Mouse (Mus musculus) liver, embryonic 16.5 days (tissue): ENCODE data around the gene Vmn1r28. TPM values are rescaled to one million over a fixed set of nuclear protein-coding genes. Genes with fewer than 3 reads are reported as not detected.
"Not testable (repeated sequence)": the region's sequence is repeated elsewhere in the genome, so short reads cannot be mapped to it uniquely, and the experiment has no call there.

Source experiments
- ATAC-seq: fragments of 200-750 bp; cut with Nextera tagmentation; 2 replicates; pipeline ENCODE4 v1.8.0; 2017; ENCODE audit warnings: low read depth, mild to moderate bottlenecking, moderate number of reproducible peaks, moderate library complexity
- H3K27ac ChIP-seq: fragments of 300-500 bp; sonication (generic); 2 replicates; pipeline ENCODE4 v1.5.1; 2014; ENCODE audit warnings: mild to moderate bottlenecking, low read length
- H3K27me3 ChIP-seq: fragments of 300-500 bp; sonication (generic); 2 replicates; pipeline ENCODE4 v1.6.1; 2014; ENCODE audit warnings: low read depth, low read length, mixed read lengths; ENCODE audit not compliant: control insufficient read depth, insufficient read depth
- H3K36me3 ChIP-seq: fragments of 300-500 bp; sonication (generic); 2 replicates; pipeline ENCODE4 v1.6.1; 2014; ENCODE audit warnings: mild to moderate bottlenecking; ENCODE audit not compliant: control insufficient read depth, insufficient read depth
- H3K4me1 ChIP-seq: fragments of 300-500 bp; sonication (generic); 2 replicates; pipeline ENCODE4 v1.6.1; 2014; ENCODE audit warnings: low read depth, low read length, mixed read lengths; ENCODE audit not compliant: control insufficient read depth
- H3K4me2 ChIP-seq: fragments of 300-500 bp; sonication (generic); 2 replicates; pipeline ENCODE4 v1.6.1; 2014; ENCODE audit warnings: low read depth, low read length, mixed read lengths
- H3K4me3 ChIP-seq: fragments of 300-500 bp; sonication (generic); 2 replicates; pipeline ENCODE4 v1.5.1; 2014; ENCODE audit warnings: low read depth, mild to moderate bottlenecking, low read length
- H3K9ac ChIP-seq: fragments of 300-500 bp; sonication (generic); 2 replicates; pipeline ENCODE4 v1.6.1; 2014; ENCODE audit warnings: low read depth, low read length
- H3K9me3 ChIP-seq: fragments of 300-500 bp; sonication (generic); replicated peaks from 2 replicates; pipeline ENCODE4 v1.6.1; 2016; ENCODE audit warnings: low read length; ENCODE audit not compliant: control insufficient read depth
- WGBS: fragments of 180-500 bp; shearing (Covaris S2); extraction: QIAGEN DNeasy Blood & Tissue Kit; methylation state at CpG from one replicate; pipeline ENCODE4 v1.1.7; 2014; ENCODE audit not compliant: insufficient replicate concordance; 5-methylcytosine and 5-hydroxymethylcytosine counted together
- polyA plus RNA-seq: library from polyadenylated mRNA; unstranded; fragments of >200 nt; fragmentation: Nextera tagmentation; extraction: Ambion mirVana; gene quantifications from 2 replicates; pipeline ENCODE4 v1.2.1, GENCODE M21; 2015

Gene Vmn1r28
- not detected in 2 replicates for polyA plus RNA-seq

DNA sequence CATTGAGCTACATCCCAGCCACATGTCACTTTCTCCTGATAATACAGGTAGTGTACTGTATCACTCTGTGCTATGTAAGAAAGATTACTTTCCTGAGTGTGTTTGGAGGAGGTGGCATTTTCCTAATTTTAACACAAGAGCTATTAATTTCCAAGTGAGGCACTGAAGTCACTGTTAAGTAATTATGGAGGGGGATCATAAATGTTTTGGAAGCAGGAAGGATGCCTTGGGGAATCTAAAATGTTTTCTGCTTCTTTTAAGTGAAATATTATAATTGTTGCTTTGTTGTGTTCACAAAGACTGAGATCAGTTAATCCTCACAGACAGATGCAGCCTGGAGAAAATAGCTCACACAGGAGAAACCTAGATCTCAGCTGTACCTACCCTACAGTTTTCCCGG is at the start of gene Vmn1r28:
Gene Vmn1r28, plus strand, starts transcription at position 301 of the 400 bp plus-strand sequence.
- WGBS = 60% methylated on average over 1 of the region's 1 CpGs
- Histone ChIP-seq H3K9ac (no peak within 1 kb of the TSS), H3K4me1 (no peaks in the 10 kb centered on the region), H3K9me3 (no peaks in the 10 kb centered on the region), H3K4me2 (no peak within 1 kb of the TSS), H3K27me3 (no peaks in the 10 kb centered on the region), H3K4me3 (no peak within 1 kb of the TSS), H3K36me3 (no peaks in the 10 kb centered on the region), H3K27ac (no peak within 1 kb of the TSS)
- no peak for ATAC-seq

DNA sequence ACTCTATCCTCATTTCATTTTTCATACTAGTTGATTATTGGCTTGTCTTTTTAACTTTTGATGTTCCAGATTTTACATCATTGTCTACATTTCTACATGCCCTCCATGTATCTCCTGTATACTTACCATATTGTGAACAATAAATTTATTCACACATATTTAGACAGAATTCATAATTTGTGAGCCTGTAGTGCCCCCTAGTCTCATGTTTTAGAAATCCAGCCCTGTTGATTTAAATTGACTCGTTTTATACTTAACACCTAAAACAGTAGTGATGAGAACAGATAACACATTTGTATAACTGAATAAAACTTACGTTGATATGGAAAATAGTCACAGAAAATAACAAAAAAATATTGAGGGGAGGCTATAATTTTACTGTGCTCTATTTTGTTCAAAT is 45.7 kb upstream of the Vmn1r28 start:
- Histone ChIP-seq H3K27ac (no peak overlapping the region), H3K4me2 (no peak overlapping the region), H3K9ac (no peak overlapping the region), H3K36me3 (no peaks in the 10 kb centered on the region), H3K27me3 (no peaks in the 10 kb centered on the region), H3K4me3 (no peak overlapping the region), H3K4me1 (no peaks in the 10 kb centered on the region), H3K9me3 (no peaks in the 10 kb centered on the region)
- WGBS = 44% methylated on average over 2 of the region's 2 CpGs
- ATAC-seq = no peak

DNA sequence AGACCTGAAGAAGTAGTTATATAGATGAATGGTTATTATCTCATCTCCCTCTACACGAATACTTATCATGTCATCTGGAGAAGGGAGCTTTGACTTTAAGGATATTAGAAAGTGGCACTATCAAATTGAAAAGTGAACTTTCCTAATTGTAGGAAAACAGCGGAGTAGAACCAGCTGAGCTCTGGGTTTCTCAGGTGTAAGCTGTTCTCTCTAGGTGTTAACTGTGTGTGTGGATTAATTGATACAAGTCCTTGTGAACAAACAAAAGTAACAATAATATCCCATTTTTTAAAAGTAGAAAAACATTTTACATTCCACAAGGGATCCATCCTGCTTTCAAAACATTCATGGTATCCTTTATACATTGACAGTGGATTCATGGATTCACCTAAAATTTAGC is 43.1 kb upstream of the Vmn1r28 start, which contains the start of gene Vmn1r27:
Gene Vmn1r27, minus strand, starts transcription at position 101 of the 400 bp plus-strand sequence.
- Histone ChIP-seq H3K4me3 (no peak within 1 kb of the TSS), H3K9ac (no peak within 1 kb of the TSS), H3K4me1 (no peaks in the 10 kb centered on the region), H3K27me3 (no peaks in the 10 kb centered on the region), H3K27ac (no peak within 1 kb of the TSS), H3K9me3 (no peaks in the 10 kb centered on the region), H3K4me2 (no peak within 1 kb of the TSS), H3K36me3 (no peaks in the 10 kb centered on the region)
- WGBS = 51% methylated on average over 2 of the region's 2 CpGs
- no peak for ATAC-seq

DNA sequence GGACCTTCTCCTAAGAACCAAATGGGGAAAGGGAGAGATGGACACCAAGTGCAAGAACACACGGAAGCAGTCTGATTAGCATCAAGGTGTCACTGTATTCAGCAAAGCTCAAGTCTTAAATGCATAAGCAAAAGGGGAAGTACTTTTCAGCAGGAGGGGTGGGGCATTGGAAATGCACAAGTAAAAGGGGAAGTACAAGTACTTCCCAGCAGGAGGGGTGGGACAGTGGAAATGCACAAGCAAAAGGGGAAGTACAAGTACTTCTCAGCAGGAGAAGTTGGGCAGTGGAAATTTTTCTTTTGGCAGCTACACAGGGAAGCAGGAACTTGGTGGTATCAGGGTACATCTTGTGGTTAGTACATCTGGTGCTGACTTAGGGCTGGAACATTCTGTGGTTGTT is 17.8 kb downstream of the Vmn1r28 start:
- H3K27ac ChIP-seq = not testable (repeated sequence)

DNA sequence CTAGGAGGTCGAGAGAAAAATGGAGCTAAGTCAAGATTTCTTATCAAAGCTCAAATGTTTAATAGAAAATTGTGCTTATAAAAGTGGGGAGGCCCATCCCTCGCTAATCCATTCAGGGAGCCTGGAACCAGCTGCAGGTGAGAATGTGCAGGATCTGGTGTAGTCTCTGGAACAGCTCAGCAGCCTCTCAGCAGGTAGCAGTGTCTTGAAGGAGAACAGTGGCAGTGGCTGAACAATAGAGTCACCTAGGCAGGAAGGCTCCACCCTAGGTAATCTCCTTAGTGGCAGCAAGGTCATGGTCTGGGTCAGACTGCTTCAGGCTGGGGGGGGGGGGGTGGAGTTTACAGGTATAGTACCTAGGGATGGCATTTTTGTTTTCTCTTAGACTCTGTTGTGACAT is 30.4 kb downstream of the Vmn1r28 start:
- Histone ChIP-seq H3K9ac (no peak overlapping the region), H3K4me2 (no peak overlapping the region), H3K27ac (no peak overlapping the region), H3K4me3 (no peak overlapping the region), H3K9me3 (no peaks in the 10 kb centered on the region), H3K27me3 (no peaks in the 10 kb centered on the region), H3K4me1 (no peaks in the 10 kb centered on the region), H3K36me3 (no peaks in the 10 kb centered on the region)
- WGBS = 27% methylated on average over 2 of the region's 2 CpGs
- no peak for ATAC-seq

More for the DNA sequence above, 17.8 kb downstream of the Vmn1r28 start:
- WGBS = 83% methylated on average over 1 of the region's 1 CpGs
- not testable (repeated sequence) for H3K27me3 ChIP-seq, H3K4me3 ChIP-seq, ATAC-seq, H3K9ac ChIP-seq, H3K4me1 ChIP-seq, H3K9me3 ChIP-seq, H3K4me2 ChIP-seq, H3K36me3 ChIP-seq

DNA sequence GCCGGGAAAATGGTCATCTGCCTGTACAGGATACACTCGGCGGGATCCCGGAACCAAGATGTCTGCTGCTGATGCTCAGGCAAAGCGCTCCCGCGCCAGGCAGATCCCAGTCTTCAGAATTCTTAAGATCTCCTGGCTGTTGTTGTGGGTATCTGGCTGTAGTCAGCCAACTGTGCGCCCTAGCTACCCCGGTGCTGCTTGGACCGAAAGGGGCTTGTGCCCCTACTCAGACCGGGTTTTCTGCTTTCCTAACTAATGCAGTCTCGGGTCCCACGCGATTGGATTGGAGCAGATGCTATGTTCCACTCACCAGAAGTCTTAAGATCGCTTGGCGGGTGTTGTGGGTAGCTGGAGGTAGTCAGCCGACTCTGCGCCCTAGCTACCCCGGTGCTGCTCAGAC is 36.7 kb downstream of the Vmn1r28 start:
- H3K27ac ChIP-seq, ATAC-seq: not testable (repeated sequence)
- 67% methylated on average over 19 of the region's 19 CpGs for WGBS

DNA sequence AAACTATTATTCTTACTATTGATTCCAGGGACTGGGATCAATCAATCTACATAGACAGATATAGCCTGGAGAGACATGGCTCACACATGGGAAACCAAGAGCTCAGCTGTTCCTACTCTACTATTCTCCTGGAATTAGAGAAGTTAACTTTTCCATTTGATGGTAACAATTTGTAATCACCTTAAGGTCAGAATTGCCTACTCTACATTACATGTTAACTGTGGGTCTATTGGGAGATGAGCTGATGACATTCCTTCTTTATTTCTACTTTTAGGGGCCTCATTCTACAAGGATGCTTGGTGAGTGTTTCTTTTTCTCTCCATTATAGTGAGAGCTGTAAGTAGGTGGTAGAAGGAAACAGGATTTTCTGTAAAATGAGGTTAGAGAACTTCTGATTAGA is 39.4 kb downstream of the Vmn1r28 start, which contains the start of gene Vmn1r29:
Gene Vmn1r29, plus strand, starts transcription at position 301 of the 400 bp plus-strand sequence.
- no peak within 1 kb of the TSS for H3K9ac ChIP-seq
- H3K4me1 ChIP-seq = no peaks in the 10 kb centered on the region
- no peaks in the 10 kb centered on the region for H3K36me3 ChIP-seq
- no peak within 1 kb of the TSS for H3K4me3 ChIP-seq
- H3K4me2 ChIP-seq = no peak within 1 kb of the TSS
- no peak within 1 kb of the TSS for H3K27ac ChIP-seq
- H3K27me3 ChIP-seq = no peaks in the 10 kb centered on the region
- ATAC-seq = no peak
- H3K9me3 ChIP-seq = no peaks in the 10 kb centered on the region

More for the DNA sequence above, 36.7 kb downstream of the Vmn1r28 start:
- H3K4me2 ChIP-seq, H3K9me3 ChIP-seq, H3K4me3 ChIP-seq, H3K36me3 ChIP-seq, H3K4me1 ChIP-seq, H3K9ac ChIP-seq, H3K27me3 ChIP-seq: not testable (repeated sequence)

Other genes starting within 250 kb of the Vmn1r28 start
- gene Vmn1r26, start 246.9 kb upstream of the Vmn1r28 start, polyA plus RNA-seq = not detected in 2 replicates
- not detected in 2 replicates for gene Vmn1r27, start 43.2 kb upstream of the Vmn1r28 start, polyA plus RNA-seq
- not detected in 2 replicates for gene Vmn1r29, start 39.5 kb downstream of the Vmn1r28 start, polyA plus RNA-seq
- gene Vmn1r30, start 181.3 kb downstream of the Vmn1r28 start, polyA plus RNA-seq = not detected in 2 replicates
- gene Vmn1r31, start 213.3 kb downstream of the Vmn1r28 start, polyA plus RNA-seq = not detected in 2 replicates